Comparison of ENCODE assay signal across 23 mouse cellular contexts in the genomic region with DNA sequence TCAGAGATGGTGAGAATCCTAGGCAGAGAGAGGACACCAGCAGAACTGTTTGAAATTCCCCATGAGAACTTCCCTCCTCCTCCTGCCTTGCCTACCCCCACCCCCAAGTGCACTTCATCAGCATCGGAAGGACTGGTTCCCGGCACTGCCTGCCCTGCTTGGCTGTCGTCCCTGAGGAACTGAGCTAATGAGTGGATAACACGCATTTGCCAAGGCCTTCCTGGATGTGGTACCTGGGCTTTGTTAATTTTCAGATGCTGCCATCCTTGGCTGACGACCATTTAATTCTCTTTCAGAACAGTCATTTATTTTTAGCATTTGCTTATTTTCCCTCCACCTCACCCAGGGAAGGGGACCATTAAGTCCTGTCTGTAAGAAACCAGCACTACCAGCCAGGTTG. TPM values are rescaled to one million over a fixed set of nuclear protein-coding genes. Genes with fewer than 3 reads are reported as not detected.
DNase-seq lines count a peak whose midpoint lies in the region; ATAC-seq and TF ChIP-seq lines count a peak whose summit lies in the region.
"Had no signal": no experiment of that assay in that cellular context is flagged by ENCODE, and none has a peak within 500 bp of the region (broad histone marks: within the 10 kb centered on the region; RNA-seq: fewer than 3 reads in every experiment).

No protein-coding gene starts in this region.

- H3K36me3 ChIP-seq in lung, postnatal 0 days (ENCODE audit: insufficient read depth, low read length), result no peaks in the 10 kb centered on the region
- H3K36me3 ChIP-seq: liver, embryonic 13.5 days; lung, embryonic 15.5 days had no signal

- H3K4me3 ChIP-seq in lung, postnatal 0 days (ENCODE audit: low read depth, low read length), result no peak overlapping the region
- H3K4me3 ChIP-seq: forebrain, embryonic 13.5 days; liver, embryonic 13.5 days; lung, embryonic 15.5 days; megakaryocyte, embryonic 14.5 days; myocyte; neural tube, embryonic 13.5 days had no signal

- no peaks in the 10 kb centered on the region for H3K27me3 ChIP-seq in lung, postnatal 0 days (replicated peaks; ENCODE audit: insufficient read depth, low read length)
- H3K27me3 ChIP-seq: forebrain, embryonic 13.5 days; liver, embryonic 13.5 days; lung, embryonic 15.5 days; megakaryocyte, embryonic 14.5 days; neural tube, embryonic 13.5 days had no signal

- WGBS in lung, postnatal 0 days, result 48% methylated on average over 5 of the region's 5 CpGs

- no peak overlapping the region for H3K4me2 ChIP-seq in lung, postnatal 0 days (replicated peaks; ENCODE audit: low read depth, low read length)
- H3K4me2 ChIP-seq: forebrain, embryonic 13.5 days; heart, embryonic 11.5 days; liver, embryonic 13.5 days; lung, embryonic 15.5 days; neural tube, embryonic 13.5 days had no signal

- ATAC-seq in lung, postnatal 0 days, result no peak
- ATAC-seq: activated CD4-positive, CD25-positive, alpha-beta regulatory T cell, adult 4 months; forebrain, embryonic 13.5 days; hindbrain, postnatal 0 days; intestine, embryonic 16.5 days had no signal

- TF ChIP-seq EP300 in lung, postnatal 0 days (IDR thresholded peaks at IDR 0.05), result no peak

- H3K9ac ChIP-seq in lung, postnatal 0 days (replicated peaks; ENCODE audit: low read depth), result no peak overlapping the region
- H3K9ac ChIP-seq: forebrain, embryonic 13.5 days; liver, embryonic 13.5 days; lung, embryonic 15.5 days; neural tube, embryonic 13.5 days had no signal

- no peak overlapping the region for H3K27ac ChIP-seq in lung, postnatal 0 days (ENCODE audit: low read length)
- H3K27ac ChIP-seq: forebrain, embryonic 13.5 days; hindbrain, postnatal 0 days; liver, embryonic 13.5 days; lung, embryonic 15.5 days; neural tube, embryonic 13.5 days had no signal

- H3K9me3 ChIP-seq in lung, postnatal 0 days (ENCODE audit: low read length), result no peaks in the 10 kb centered on the region
- H3K9me3 ChIP-seq: forebrain, embryonic 13.5 days; liver, embryonic 13.5 days; lung, embryonic 15.5 days; megakaryocyte, embryonic 14.5 days; neural tube, embryonic 13.5 days had no signal

- TF ChIP-seq CTCF in lung, postnatal 0 days (IDR thresholded peaks at IDR 0.05), result no peak

- no peaks in the 10 kb centered on the region for H3K4me1 ChIP-seq in lung, postnatal 0 days (ENCODE audit: insufficient read depth, low read depth, low read length)
- H3K4me1 ChIP-seq: lung, embryonic 15.5 days had no signal

- peak; percentile 12 for DNase-seq in lung, postnatal 25 days (ENCODE audit: low spot score)
- DNase-seq in lung, postnatal 0 days (ENCODE audit: low spot score), result no peak
- DNase-seq in cerebellum, adult 11-12 months, result peak; percentile 60
- peak; percentile 65 for DNase-seq in cerebellum, adult 9-11 months
- no peak for DNase-seq in urinary bladder, postnatal 25 days (ENCODE audit: low spot score)
- no peak for DNase-seq in layer of hippocampus, adult 8-10 months (ENCODE audit: low spot score in 2 of 2)
- no peak for DNase-seq in thymus, postnatal 25 days
- DNase-seq: adrenal gland, postnatal 10 days; kidney, postnatal 36 days; liver, embryonic 13.5 days; midbrain, embryonic 14.5 days; retina, postnatal 1 day; right cerebral cortex, postnatal 25 days; spleen, adult 18-20 months had no signal

RNA-seq across cellular contexts. Expression of a gene that starts 32.0 kb away (rescaled TPM):
- 21.1 and 23.4 TPM in 2 replicates for polyA plus RNA-seq in lung, postnatal 0 days (2015; fragmentation: Nextera tagmentation; extraction: Ambion mirVana)
- 10 to 100 TPM; 50.7 to 64.1 (median 56.9) TPM for total RNA-seq in layer of hippocampus, adult 8-10 months (2022)

Comparison
In these comparisons a context has a peak if more than half of its experiments do, and no peak if none do; other contexts are left out.
1. DNase-seq: peak in lung, postnatal 25 days (single experiment), cerebellum, adult 11-12 months (single experiment) and cerebellum, adult 9-11 months (single experiment); none in lung, postnatal 0 days (single experiment), urinary bladder, postnatal 25 days (single experiment), layer of hippocampus, adult 8-10 months (0 of 2) and thymus, postnatal 25 days (single experiment).